Mouse (Mus musculus): ENCODE data around the gene Cdh26. TPM values are rescaled to one million over a fixed set of nuclear protein-coding genes. Genes with fewer than 3 reads are reported as not detected.

The Cdh26 gene
- polyA plus RNA-seq, 1 experiment from 2014 or later: 0.28 TPM

GRCm38 (mm10) chr2:178508279-178508678, 77.9 kb downstream of the Cdh26 start:
- WGBS: 37% methylated on average over 6 of the region's 6 CpGs
- no peak for ATAC-seq (ENCODE audit: low read depth)
- no peak overlapping the region for H3K27ac ChIP-seq (ENCODE audit: low read length)

GRCm38 (mm10) chr2:178513043-178513442, 82.7 kb downstream of the Cdh26 start:
- no peaks in the 10 kb centered on the region for H3K9me3 ChIP-seq (ENCODE audit: control insufficient read depth, low read length)

More at GRCm38 (mm10) chr2:178508279-178508678, 77.9 kb downstream of the Cdh26 start:
- Histone ChIP-seq H3K4me3 (ENCODE audit: low read length) (no peak overlapping the region), H3K9ac (ENCODE audit: low read length) (no peak overlapping the region), H3K4me2 (ENCODE audit: low read depth, low read length) (no peak overlapping the region), H3K27me3 (ENCODE audit: control insufficient read depth, insufficient read depth, low read depth, low read length) (no peaks in the 10 kb centered on the region), H3K36me3 (ENCODE audit: control insufficient read depth, insufficient read depth, low read length) (no peaks in the 10 kb centered on the region), H3K4me1 (replicated peaks; ENCODE audit: control insufficient read depth, insufficient read depth, low read length) (no peaks in the 10 kb centered on the region), H3K9me3 (ENCODE audit: control insufficient read depth, low read length) (no peaks in the 10 kb centered on the region)

GRCm38 (mm10) chr2:178513636-178514071, 83.3 kb downstream of the Cdh26 start:
- Histone ChIP-seq H3K9me3 (ENCODE audit: control insufficient read depth, low read length) (no peaks in the 10 kb centered on the region), H3K4me3 (ENCODE audit: low read length) (no peak overlapping the region), H3K27me3 (ENCODE audit: control insufficient read depth, insufficient read depth, low read depth, low read length) (no peaks in the 10 kb centered on the region), H3K4me2 (ENCODE audit: low read depth, low read length) (no peak overlapping the region), H3K9ac (ENCODE audit: low read length) (no peak overlapping the region), H3K4me1 (replicated peaks; ENCODE audit: control insufficient read depth, insufficient read depth, low read length) (no peaks in the 10 kb centered on the region), H3K36me3 (ENCODE audit: control insufficient read depth, insufficient read depth, low read length) (no peaks in the 10 kb centered on the region), H3K27ac (ENCODE audit: low read length) (no peak overlapping the region)
- WGBS: 47% methylated on average over 16 of the region's 16 CpGs
- 0 out of 2 replicates have a peak, but pooled peaks have one; percentile 16 for ATAC-seq (ENCODE audit: low read depth)

More at GRCm38 (mm10) chr2:178513043-178513442, 82.7 kb downstream of the Cdh26 start:
- Histone ChIP-seq H3K36me3 (ENCODE audit: control insufficient read depth, insufficient read depth, low read length) (no peaks in the 10 kb centered on the region), H3K4me2 (ENCODE audit: low read depth, low read length) (no peak overlapping the region), H3K9ac (ENCODE audit: low read length) (no peak overlapping the region), H3K4me1 (replicated peaks; ENCODE audit: control insufficient read depth, insufficient read depth, low read length) (no peaks in the 10 kb centered on the region), H3K4me3 (ENCODE audit: low read length) (no peak overlapping the region), H3K27me3 (ENCODE audit: control insufficient read depth, insufficient read depth, low read depth, low read length) (no peaks in the 10 kb centered on the region), H3K27ac (ENCODE audit: low read length) (no peak overlapping the region)
- WGBS: 65% methylated on average over 4 of the region's 4 CpGs
- no peak for ATAC-seq (ENCODE audit: low read depth)

GRCm38 (mm10) chr2:178516421-178516820, 86.1 kb downstream of the Cdh26 start:
- no peak for ATAC-seq (ENCODE audit: low read depth)
- Histone ChIP-seq H3K9ac (ENCODE audit: low read length) (no peak overlapping the region), H3K4me3 (ENCODE audit: low read length) (no peak overlapping the region), H3K4me1 (replicated peaks; ENCODE audit: control insufficient read depth, insufficient read depth, low read length) (no peaks in the 10 kb centered on the region), H3K4me2 (ENCODE audit: low read depth, low read length) (no peak overlapping the region), H3K27ac (ENCODE audit: low read length) (no peak overlapping the region), H3K27me3 (ENCODE audit: control insufficient read depth, insufficient read depth, low read depth, low read length) (no peaks in the 10 kb centered on the region), H3K36me3 (ENCODE audit: control insufficient read depth, insufficient read depth, low read length) (no peaks in the 10 kb centered on the region), H3K9me3 (ENCODE audit: control insufficient read depth, low read length) (no peaks in the 10 kb centered on the region)
- WGBS: 67% methylated on average over 5 of the region's 5 CpGs

GRCm38 (mm10) chr2:178516941-178517340, 86.6 kb downstream of the Cdh26 start:
- no peak overlapping the region for H3K4me3 ChIP-seq (ENCODE audit: low read length)
- no peaks in the 10 kb centered on the region for H3K36me3 ChIP-seq (ENCODE audit: control insufficient read depth, insufficient read depth, low read length)
- no peaks in the 10 kb centered on the region for H3K9me3 ChIP-seq (ENCODE audit: control insufficient read depth, low read length)
- H3K9ac ChIP-seq (ENCODE audit: low read length): no peak overlapping the region
- no peaks in the 10 kb centered on the region for H3K27me3 ChIP-seq (ENCODE audit: control insufficient read depth, insufficient read depth, low read depth, low read length)
- no peak overlapping the region for H3K27ac ChIP-seq (ENCODE audit: low read length)
- no peaks in the 10 kb centered on the region for H3K4me1 ChIP-seq (replicated peaks; ENCODE audit: control insufficient read depth, insufficient read depth, low read length)
- H3K4me2 ChIP-seq (ENCODE audit: low read depth, low read length): no peak overlapping the region
- no peak for ATAC-seq (ENCODE audit: low read depth)
- 66% methylated on average over 9 of the region's 9 CpGs for WGBS

GRCm38 (mm10) chr2:178519321-178519720, 89.0 kb downstream of the Cdh26 start:
- WGBS: 75% methylated on average over 4 of the region's 4 CpGs
- Histone ChIP-seq H3K9me3 (ENCODE audit: control insufficient read depth, low read length) (no peaks in the 10 kb centered on the region), H3K27me3 (ENCODE audit: control insufficient read depth, insufficient read depth, low read depth, low read length) (no peaks in the 10 kb centered on the region), H3K36me3 (ENCODE audit: control insufficient read depth, insufficient read depth, low read length) (no peaks in the 10 kb centered on the region), H3K4me2 (ENCODE audit: low read depth, low read length) (no peak overlapping the region), H3K27ac (ENCODE audit: low read length) (no peak overlapping the region), H3K4me3 (ENCODE audit: low read length) (no peak overlapping the region), H3K4me1 (replicated peaks; ENCODE audit: control insufficient read depth, insufficient read depth, low read length) (no peaks in the 10 kb centered on the region), H3K9ac (ENCODE audit: low read length) (no peak overlapping the region)
- ATAC-seq (ENCODE audit: low read depth): no peak

- no peaks in the 10 kb centered on the region for H3K27me3 ChIP-seq (ENCODE audit: control insufficient read depth, insufficient read depth, low read depth, low read length)
- H3K27ac ChIP-seq (ENCODE audit: low read length): no peak overlapping the region
- H3K4me1 ChIP-seq (replicated peaks; ENCODE audit: control insufficient read depth, insufficient read depth, low read length): no peaks in the 10 kb centered on the region
- H3K9me3 ChIP-seq (ENCODE audit: control insufficient read depth, low read length): no peaks in the 10 kb centered on the region
- no peak for ATAC-seq (ENCODE audit: low read depth)
- H3K36me3 ChIP-seq (ENCODE audit: control insufficient read depth, insufficient read depth, low read length): no peaks in the 10 kb centered on the region
- no peak overlapping the region for H3K9ac ChIP-seq (ENCODE audit: low read length)
- 23% methylated on average over 2 of the region's 2 CpGs for WGBS
- no peak overlapping the region for H3K4me2 ChIP-seq (ENCODE audit: low read depth, low read length)
- no peak overlapping the region for H3K4me3 ChIP-seq (ENCODE audit: low read length)
Observed at GRCm38 (mm10) chr2:178520216-178520615, 89.9 kb downstream of the Cdh26 start.

DNA sequence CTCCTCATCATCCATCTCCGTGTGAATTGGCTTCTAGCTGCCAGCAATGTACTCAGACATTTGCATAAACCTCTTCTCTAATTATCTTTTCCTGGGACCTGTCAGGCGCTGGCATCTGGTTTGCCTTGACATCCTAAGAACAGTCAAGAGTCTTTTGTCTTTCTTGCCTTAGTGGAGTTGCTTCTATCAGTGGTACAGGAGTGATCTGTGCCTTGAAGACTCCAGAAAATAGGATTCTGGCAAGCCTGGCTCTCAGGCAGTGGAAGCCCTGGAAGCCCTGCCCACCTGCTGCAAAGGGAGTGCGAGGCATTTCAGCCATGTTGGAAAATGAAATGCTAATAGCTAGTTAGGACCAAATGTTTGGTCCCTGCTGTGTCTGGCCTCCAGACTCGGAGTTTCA, 92.0 kb downstream of the Cdh26 start:
- Histone ChIP-seq H3K27ac (ENCODE audit: low read length) (no peak overlapping the region), H3K9ac (ENCODE audit: low read length) (no peak overlapping the region), H3K4me1 (replicated peaks; ENCODE audit: control insufficient read depth, insufficient read depth, low read length) (no peaks in the 10 kb centered on the region), H3K27me3 (ENCODE audit: control insufficient read depth, insufficient read depth, low read depth, low read length) (no peaks in the 10 kb centered on the region), H3K9me3 (ENCODE audit: control insufficient read depth, low read length) (no peaks in the 10 kb centered on the region), H3K36me3 (ENCODE audit: control insufficient read depth, insufficient read depth, low read length) (no peaks in the 10 kb centered on the region), H3K4me3 (ENCODE audit: low read length) (no peak overlapping the region), H3K4me2 (ENCODE audit: low read depth, low read length) (no peak overlapping the region)
- 50% methylated on average over 4 of the region's 4 CpGs for WGBS
- ATAC-seq (ENCODE audit: low read depth): no peak

- Histone ChIP-seq H3K27me3 (ENCODE audit: control insufficient read depth, insufficient read depth, low read depth, low read length) (no peaks in the 10 kb centered on the region), H3K4me3 (ENCODE audit: low read length) (no peak overlapping the region), H3K9ac (ENCODE audit: low read length) (no peak overlapping the region), H3K4me2 (ENCODE audit: low read depth, low read length) (no peak overlapping the region), H3K27ac (ENCODE audit: low read length) (no peak overlapping the region), H3K4me1 (replicated peaks; ENCODE audit: control insufficient read depth, insufficient read depth, low read length) (no peaks in the 10 kb centered on the region), H3K36me3 (ENCODE audit: control insufficient read depth, insufficient read depth, low read length) (no peaks in the 10 kb centered on the region), H3K9me3 (ENCODE audit: control insufficient read depth, low read length) (no peaks in the 10 kb centered on the region)
- no peak for ATAC-seq (ENCODE audit: low read depth)
- 89% methylated on average over 1 of the region's 1 CpGs for WGBS
Observed at GRCm38 (mm10) chr2:178522786-178523185, 92.5 kb downstream of the Cdh26 start.

- no peak for ATAC-seq (ENCODE audit: low read depth)
- Histone ChIP-seq H3K9ac (ENCODE audit: low read length) (no peak overlapping the region), H3K27ac (ENCODE audit: low read length) (no peak overlapping the region), H3K4me1 (replicated peaks; ENCODE audit: control insufficient read depth, insufficient read depth, low read length) (no peaks in the 10 kb centered on the region), H3K4me3 (ENCODE audit: low read length) (no peak overlapping the region), H3K9me3 (ENCODE audit: control insufficient read depth, low read length) (no peaks in the 10 kb centered on the region), H3K4me2 (ENCODE audit: low read depth, low read length) (no peak overlapping the region), H3K27me3 (ENCODE audit: control insufficient read depth, insufficient read depth, low read depth, low read length) (no peaks in the 10 kb centered on the region), H3K36me3 (ENCODE audit: control insufficient read depth, insufficient read depth, low read length) (no peaks in the 10 kb centered on the region)
- 80% methylated on average over 6 of the region's 6 CpGs for WGBS
Observed at GRCm38 (mm10) chr2:178526776-178527175, 96.4 kb downstream of the Cdh26 start.
